Mouse (Mus musculus) stomach, embryonic 14.5 days (tissue): ENCODE results near the gene Slc46a2. TPM values are rescaled to one million over a fixed set of nuclear protein-coding genes. Genes with fewer than 3 reads are reported as not detected.
A peak's percentile ranks its signal among the peaks of the same experiment; 100 is the strongest.

Source experiments
- ATAC-seq: fragments of 200-750 bp; cut with Nextera tagmentation; 2 replicates; pipeline ENCODE4 v1.8.0; 2017; ENCODE audit warnings: low read depth, moderate TSS enrichment; ENCODE audit not compliant: insufficient number of reproducible peaks, insufficient read depth, low FRiP score
- H3K27ac ChIP-seq: fragments of 300-500 bp; sonication (generic); 2 replicates; pipeline ENCODE4 v1.5.1; 2014; ENCODE audit warnings: mild to moderate bottlenecking, low read length, moderate library complexity, mixed read lengths
- H3K27me3 ChIP-seq: fragments of 300-500 bp; sonication (generic); 2 replicates; pipeline ENCODE4 v1.6.1; 2014; ENCODE audit warnings: low read length, control low read depth, mixed read lengths; ENCODE audit not compliant: control insufficient read depth, insufficient read depth
- H3K36me3 ChIP-seq: fragments of 300-500 bp; sonication (generic); 2 replicates; pipeline ENCODE4 v1.6.1; 2014; ENCODE audit warnings: mild to moderate bottlenecking, control low read depth, low read length, moderate library complexity, mixed read lengths; ENCODE audit not compliant: control insufficient read depth, insufficient read depth
- H3K4me1 ChIP-seq: fragments of 300-500 bp; sonication (generic); 2 replicates; pipeline ENCODE4 v1.6.1; 2014; ENCODE audit warnings: low read length, control low read depth, mixed read lengths; ENCODE audit not compliant: control insufficient read depth, insufficient read depth
- H3K4me2 ChIP-seq: fragments of 300-500 bp; sonication (generic); replicated peaks from 2 replicates; pipeline ENCODE4 v1.6.1; 2014; ENCODE audit warnings: low read depth, low read length, control low read depth
- H3K4me3 ChIP-seq: fragments of 300-500 bp; sonication (generic); 2 replicates; pipeline ENCODE4 v1.5.1; 2014; ENCODE audit warnings: low read depth, low read length, control low read depth
- H3K9ac ChIP-seq: fragments of 300-500 bp; sonication (generic); replicated peaks from 2 replicates; pipeline ENCODE4 v1.6.1; 2014; ENCODE audit warnings: low read depth, mild to moderate bottlenecking, control low read depth, low read length, moderate library complexity, mixed read lengths
- H3K9me3 ChIP-seq: fragments of 300-500 bp; sonication (generic); 2 replicates; pipeline ENCODE4 v1.6.1; 2016; ENCODE audit warnings: low read depth, low read length, control low read depth; ENCODE audit not compliant: control insufficient read depth
- WGBS: fragments of 180-500 bp; shearing (Covaris S2); extraction: QIAGEN DNeasy Blood & Tissue Kit; methylation state at CpG from one replicate; pipeline ENCODE4 v1.1.7; 2014; 5-methylcytosine and 5-hydroxymethylcytosine counted together
- polyA plus RNA-seq: library from polyadenylated mRNA; unstranded; fragments of >200 nt; fragmentation: Nextera tagmentation; extraction: Ambion mirVana; gene quantifications from 2 replicates; pipeline ENCODE4 v1.2.1, GENCODE M21; 2014

Gene Slc46a2
- polyA plus RNA-seq, 1 experiment from 2014 or later: 0.12 TPM

DNA sequence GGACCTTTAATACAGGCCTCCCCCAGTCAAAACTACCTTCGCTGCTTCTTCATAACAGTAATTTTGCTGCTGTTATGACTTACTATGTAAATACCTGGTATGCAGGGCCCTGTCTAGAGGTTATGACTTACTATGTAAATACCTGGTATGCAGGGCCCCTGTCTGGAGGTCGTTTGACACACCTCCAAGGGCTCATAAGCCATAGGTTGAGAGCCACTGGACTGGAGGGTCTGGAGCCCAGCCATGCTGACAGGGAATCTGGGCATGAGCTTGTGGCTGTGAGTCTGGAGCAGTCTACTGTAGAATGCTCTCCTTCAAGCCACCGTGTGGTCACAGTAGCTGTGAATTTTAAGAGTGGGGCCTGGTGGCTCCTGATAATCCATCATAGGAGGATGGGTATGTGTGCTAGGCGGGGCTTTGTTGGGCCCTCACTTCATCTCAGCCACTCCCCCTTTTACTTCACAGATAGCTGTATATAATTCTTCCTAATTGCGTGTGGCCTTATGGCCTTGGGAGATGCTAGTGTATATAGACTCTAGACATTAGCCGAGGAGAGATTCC is 30.6 kb downstream of the Slc46a2 start:
- Histone ChIP-seq H3K4me1 (no peaks in the 10 kb centered on the region), H3K9me3 (no peaks in the 10 kb centered on the region), H3K4me3 (no peak overlapping the region), H3K27me3 (no peaks in the 10 kb centered on the region), H3K27ac (no peak overlapping the region), H3K36me3 (no peaks in the 10 kb centered on the region; the same call in 1 of the 2 replicates), H3K4me2 (no peak overlapping the region), H3K9ac (no peak overlapping the region)
- ATAC-seq: peak; percentile 28; the same call in 1 of the 2 replicates
- 67% methylated on average over 6 of the region's 6 CpGs for WGBS

DNA sequence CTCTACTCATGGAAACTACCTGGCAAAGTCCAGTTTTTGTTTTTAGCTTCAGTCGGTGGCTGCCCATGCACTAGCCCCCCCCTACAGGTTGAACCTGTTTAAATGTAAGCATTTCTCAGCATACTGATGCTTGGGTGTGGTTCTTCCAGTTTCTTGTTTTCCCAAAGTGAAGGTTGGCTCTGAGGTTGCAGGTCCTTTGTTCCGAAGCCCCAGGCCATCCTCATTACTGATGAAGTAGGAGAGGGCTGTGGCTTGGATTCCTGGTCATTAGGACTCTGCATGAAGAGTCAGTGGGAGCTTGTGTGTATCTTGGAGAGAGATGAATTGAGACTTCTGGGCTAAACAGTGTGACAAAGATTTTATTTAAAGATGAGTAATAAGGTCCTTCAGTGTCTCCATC is 33.6 kb downstream of the Slc46a2 start:
- no peaks in the 10 kb centered on the region for H3K4me1 ChIP-seq
- H3K36me3 ChIP-seq: no peaks in the 10 kb centered on the region; the same call in 1 of the 2 replicates
- no peaks in the 10 kb centered on the region for H3K9me3 ChIP-seq
- 55% methylated on average over 2 of the region's 2 CpGs for WGBS
- H3K9ac ChIP-seq: no peak overlapping the region
- no peak overlapping the region for H3K4me3 ChIP-seq
- no peak overlapping the region for H3K4me2 ChIP-seq
- H3K27me3 ChIP-seq: no peaks in the 10 kb centered on the region
- no peak overlapping the region for H3K27ac ChIP-seq
- peak; percentile 25; the same call in 1 of the 2 replicates for ATAC-seq

GRCm38 (mm10) chr4:59880725-59881124 is 34.1 kb downstream of the Slc46a2 start:
- Histone ChIP-seq H3K36me3 (no peaks in the 10 kb centered on the region; the same call in 1 of the 2 replicates), H3K4me2 (no peak overlapping the region), H3K9ac (no peak overlapping the region), H3K27me3 (no peaks in the 10 kb centered on the region), H3K9me3 (no peaks in the 10 kb centered on the region), H3K4me1 (no peaks in the 10 kb centered on the region), H3K4me3 (no peak overlapping the region), H3K27ac (no peak overlapping the region)
- WGBS: 83% methylated on average over 5 of the region's 5 CpGs
- ATAC-seq: no peak

GRCm38 (mm10) chr4:59879444-59879843 is 35.4 kb downstream of the Slc46a2 start:
- Histone ChIP-seq H3K4me2 (no peak overlapping the region), H3K9ac (no peak overlapping the region), H3K9me3 (no peaks in the 10 kb centered on the region), H3K36me3 (no peaks in the 10 kb centered on the region; the same call in 1 of the 2 replicates), H3K4me3 (no peak overlapping the region), H3K4me1 (no peaks in the 10 kb centered on the region), H3K27ac (no peak overlapping the region), H3K27me3 (no peaks in the 10 kb centered on the region)
- no peak for ATAC-seq
- WGBS: 93% methylated on average over 3 of the region's 3 CpGs

- Histone ChIP-seq H3K36me3 (no peaks in the 10 kb centered on the region; the same call in 1 of the 2 replicates), H3K9me3 (no peaks in the 10 kb centered on the region), H3K4me2 (no peak overlapping the region), H3K27me3 (no peaks in the 10 kb centered on the region), H3K9ac (no peak overlapping the region), H3K4me1 (no peaks in the 10 kb centered on the region), H3K4me3 (no peak overlapping the region), H3K27ac (no peak overlapping the region)
- 79% methylated on average over 8 of the region's 8 CpGs for WGBS
- no peak for ATAC-seq
Measured at GRCm38 (mm10) chr4:59878595-59878994, 36.3 kb downstream of the Slc46a2 start.

DNA sequence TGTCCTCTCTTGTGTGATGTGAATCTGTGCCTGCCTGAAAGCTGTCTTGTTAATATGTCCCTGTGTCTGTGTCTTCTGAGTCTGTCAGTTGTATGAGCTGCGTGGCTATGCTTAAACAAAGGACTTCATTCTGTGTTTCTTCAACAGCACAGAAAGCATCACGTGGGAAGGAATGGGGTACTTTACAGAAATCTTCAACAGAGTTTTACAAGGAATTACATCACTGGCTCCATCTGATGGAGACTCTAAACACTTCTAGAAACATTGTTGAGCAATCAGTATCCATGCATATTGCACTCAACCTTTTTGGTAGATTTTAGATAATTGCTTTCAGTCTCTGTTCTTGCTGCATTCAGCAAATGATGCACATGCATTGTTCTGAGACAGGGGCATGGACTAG is 37.8 kb downstream of the Slc46a2 start:
- Histone ChIP-seq H3K36me3 (no peaks in the 10 kb centered on the region), H3K4me3 (no peak overlapping the region), H3K27ac (no peak overlapping the region), H3K4me1 (no peaks in the 10 kb centered on the region), H3K9me3 (no peaks in the 10 kb centered on the region), H3K4me2 (no peak overlapping the region), H3K9ac (no peak overlapping the region), H3K27me3 (no peaks in the 10 kb centered on the region)
- ATAC-seq: no peak
- 84% methylated on average over 2 of the region's 2 CpGs for WGBS

DNA sequence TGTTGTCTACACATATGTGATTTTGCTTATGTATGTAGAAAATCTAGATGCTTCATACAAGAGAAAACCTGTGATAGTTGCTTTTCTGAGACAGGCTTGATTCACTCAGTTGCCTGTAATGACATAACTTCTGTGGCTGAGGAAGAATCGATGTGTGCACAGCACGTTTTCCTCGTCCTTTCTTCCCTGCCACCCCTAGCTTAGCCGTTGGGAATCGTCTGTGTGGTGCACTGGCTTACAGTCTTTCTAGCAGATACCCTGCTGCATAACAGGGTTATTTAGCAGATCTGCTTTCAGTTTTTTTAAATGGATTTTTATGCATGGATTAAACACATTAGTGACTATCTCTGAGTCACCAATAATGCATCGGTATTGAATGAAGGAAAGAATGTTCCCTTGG is 38.3 kb downstream of the Slc46a2 start:
- Histone ChIP-seq H3K9me3 (no peaks in the 10 kb centered on the region), H3K4me1 (no peaks in the 10 kb centered on the region), H3K4me3 (no peak overlapping the region), H3K4me2 (no peak overlapping the region), H3K36me3 (no peaks in the 10 kb centered on the region), H3K9ac (no peak overlapping the region), H3K27ac (no peak overlapping the region), H3K27me3 (no peaks in the 10 kb centered on the region)
- ATAC-seq: no peak
- 88% methylated on average over 6 of the region's 6 CpGs for WGBS

DNA sequence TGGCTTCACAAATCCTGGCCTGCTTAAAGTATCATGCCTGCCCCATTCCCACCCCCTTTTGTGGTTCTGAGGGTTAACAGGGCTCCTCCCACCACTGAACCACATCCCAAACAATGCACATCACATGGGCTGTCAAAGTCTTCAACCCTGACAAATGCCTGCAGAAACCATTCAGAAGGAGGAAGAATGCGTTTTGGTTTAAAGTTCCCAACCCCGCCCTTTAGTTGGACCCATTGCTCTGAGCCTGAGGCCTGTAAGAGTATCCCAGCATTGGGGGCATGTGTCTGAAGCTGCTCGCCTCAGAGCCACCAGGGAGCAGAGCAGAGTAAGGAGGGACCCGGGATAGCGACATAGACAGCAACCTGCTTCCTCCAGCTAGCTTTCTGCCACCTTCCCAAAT is 41.0 kb downstream of the Slc46a2 start:
- H3K27ac ChIP-seq: no peak overlapping the region
- H3K36me3 ChIP-seq: no peaks in the 10 kb centered on the region
- 0 out of 2 replicates have a peak, but pooled peaks cover 5% of the 10 kb centered on the region for H3K4me1 ChIP-seq
- H3K4me3 ChIP-seq: no peak overlapping the region
- H3K27me3 ChIP-seq: no peaks in the 10 kb centered on the region
- 61% methylated on average over 5 of the region's 5 CpGs for WGBS
- ATAC-seq: no peak
- no peaks in the 10 kb centered on the region for H3K9me3 ChIP-seq
- H3K9ac ChIP-seq: no peak overlapping the region
- no peak overlapping the region for H3K4me2 ChIP-seq

GRCm38 (mm10) chr4:59873240-59873639 is 41.6 kb downstream of the Slc46a2 start:
- H3K36me3 ChIP-seq: no peaks in the 10 kb centered on the region; the same call in 1 of the 2 replicates
- H3K27me3 ChIP-seq: no peaks in the 10 kb centered on the region
- 0 out of 2 replicates have a peak, but pooled peaks cover 5% of the 10 kb centered on the region for H3K4me1 ChIP-seq
- WGBS: 70% methylated on average over 6 of the region's 6 CpGs
- H3K4me3 ChIP-seq: no peak overlapping the region
- H3K4me2 ChIP-seq: no peak overlapping the region
- H3K27ac ChIP-seq: no peak overlapping the region
- H3K9me3 ChIP-seq: no peaks in the 10 kb centered on the region
- no peak for ATAC-seq
- no peak overlapping the region for H3K9ac ChIP-seq
